Mouse (Mus musculus): ENCODE measurements around the gene Efna2. TPM values are rescaled to one million over a fixed set of nuclear protein-coding genes. Genes with fewer than 3 reads are reported as not detected.
"Not testable (repeated sequence)": the region's sequence is repeated elsewhere in the genome, so short reads cannot be mapped to it uniquely, and the experiment has no call there.

Efna2 gene
- polyA plus RNA-seq, 1 experiment from 2014 or later: 91.7 TPM

GRCm38 (mm10) chr10:80215048-80215772 is 35.9 kb downstream of the Efna2 start:
- H3K9ac ChIP-seq (ENCODE audit: low read length): peak overlapping the region; percentile 52
- DNase-seq (ENCODE audit: low spot score, missing footprints) (peak; percentile 87), ATAC-seq (ENCODE audit: low FRiP score) (peak; percentile 68; the same call in 1 of the 2 replicates)
- H3K27me3 ChIP-seq (ENCODE audit: control insufficient read depth, insufficient read depth, low read length): no peaks in the 10 kb centered on the region
- H3K36me3 ChIP-seq (ENCODE audit: control insufficient read depth, insufficient read depth, low read length): no peaks in the 10 kb centered on the region
- 9% methylated on average over 16 of the region's 16 CpGs for WGBS
- H3K27ac ChIP-seq (ENCODE audit: low read depth, low read length): peak overlapping the region; percentile 82
- H3K4me1 ChIP-seq (ENCODE audit: control insufficient read depth, insufficient read depth, low read length): peaks cover 15% of the 10 kb centered on the region
- H3K4me3 ChIP-seq (ENCODE audit: low read depth, low read length): no peak overlapping the region
- H3K9me3 ChIP-seq (ENCODE audit: control insufficient read depth, low read length): no peaks in the 10 kb centered on the region
- no peak overlapping the region for H3K4me2 ChIP-seq

- no peak for ATAC-seq (ENCODE audit: low FRiP score)
- Histone ChIP-seq H3K27me3 (ENCODE audit: control insufficient read depth, insufficient read depth, low read length) (no peaks in the 10 kb centered on the region), H3K4me3 (ENCODE audit: low read depth, low read length) (no peak overlapping the region), H3K36me3 (ENCODE audit: control insufficient read depth, insufficient read depth, low read length) (no peaks in the 10 kb centered on the region), H3K9ac (ENCODE audit: low read length) (no peak overlapping the region), H3K9me3 (ENCODE audit: control insufficient read depth, low read length) (no peaks in the 10 kb centered on the region), H3K4me1 (ENCODE audit: control insufficient read depth, insufficient read depth, low read length) (peaks cover 12% of the 10 kb centered on the region), H3K4me2 (no peak overlapping the region), H3K27ac (ENCODE audit: low read depth, low read length) (no peak overlapping the region)
- DNase-seq (ENCODE audit: low spot score, missing footprints): no peak
- 26% methylated on average over 8 of the region's 9 CpGs for WGBS
Measured at GRCm38 (mm10) chr10:80220676-80221075, 41.4 kb downstream of the Efna2 start.

GRCm38 (mm10) chr10:80223137-80223536 is 43.9 kb downstream of the Efna2 start:
- not testable (repeated sequence) for H3K4me3 ChIP-seq (ENCODE audit: low read depth, low read length); H3K36me3 ChIP-seq (ENCODE audit: control insufficient read depth, insufficient read depth, low read length); H3K27ac ChIP-seq (ENCODE audit: low read depth, low read length); ATAC-seq (ENCODE audit: low FRiP score); H3K4me2 ChIP-seq; H3K9me3 ChIP-seq (ENCODE audit: control insufficient read depth, low read length); DNase-seq (ENCODE audit: low spot score, missing footprints); H3K27me3 ChIP-seq (ENCODE audit: control insufficient read depth, insufficient read depth, low read length); H3K9ac ChIP-seq (ENCODE audit: low read length)
- H3K4me1 ChIP-seq (ENCODE audit: control insufficient read depth, insufficient read depth, low read length): peaks cover 25% of the 10 kb centered on the region
- WGBS: 92% methylated on average over 2 of the region's 2 CpGs

GRCm38 (mm10) chr10:80226071-80226415 is 46.8 kb downstream of the Efna2 start:
- WGBS: under 1% methylated on average over 14 of the region's 14 CpGs
- peaks cover 4% of the 10 kb centered on the region; the same call in 1 of the 2 replicates for H3K36me3 ChIP-seq (ENCODE audit: control insufficient read depth, insufficient read depth, low read length)
- H3K4me3 ChIP-seq (ENCODE audit: low read depth, low read length): peak overlapping the region; percentile 85
- ATAC-seq (ENCODE audit: low FRiP score) (no peak; the same call in 1 of the 2 replicates), DNase-seq (ENCODE audit: low spot score, missing footprints) (no peak)
- no peaks in the 10 kb centered on the region for H3K9me3 ChIP-seq (ENCODE audit: control insufficient read depth, low read length)
- peak overlapping the region; percentile 87 for H3K27ac ChIP-seq (ENCODE audit: low read depth, low read length)
- H3K4me1 ChIP-seq (ENCODE audit: control insufficient read depth, insufficient read depth, low read length): peaks cover 39% of the 10 kb centered on the region
- no peaks in the 10 kb centered on the region for H3K27me3 ChIP-seq (ENCODE audit: control insufficient read depth, insufficient read depth, low read length)
- H3K4me2 ChIP-seq: peak overlapping the region; percentile 82
- peak overlapping the region; percentile 58 for H3K9ac ChIP-seq (ENCODE audit: low read length)

GRCm38 (mm10) chr10:80226416-80227165 is 47.3 kb downstream of the Efna2 start, which contains the start of gene Mum1:
TSS of gene Mum1 (plus strand) at chr10:80226434.
- DNase-seq (ENCODE audit: low spot score, missing footprints): peak; percentile 99

GRCm38 (mm10) chr10:80227166-80227539 is 47.9 kb downstream of the Efna2 start:
- H3K4me1 ChIP-seq (ENCODE audit: control insufficient read depth, insufficient read depth, low read length): peaks cover 41% of the 10 kb centered on the region
- no peaks in the 10 kb centered on the region for H3K27me3 ChIP-seq (ENCODE audit: control insufficient read depth, insufficient read depth, low read length)
- peak overlapping the region; percentile 88 for H3K9ac ChIP-seq (ENCODE audit: low read length)
- WGBS: 15% methylated on average over 10 of the region's 10 CpGs
- ATAC-seq (ENCODE audit: low FRiP score): peak; percentile 12; the same call in 1 of the 2 replicates
- H3K4me2 ChIP-seq: peak overlapping the region; percentile 82
- no peaks in the 10 kb centered on the region for H3K9me3 ChIP-seq (ENCODE audit: control insufficient read depth, low read length)
- peak overlapping the region; percentile 87 for H3K27ac ChIP-seq (ENCODE audit: low read depth, low read length)
- DNase-seq (ENCODE audit: low spot score, missing footprints): peak; percentile 91
- peak overlapping the region; percentile 85 for H3K4me3 ChIP-seq (ENCODE audit: low read depth, low read length)
- peaks cover 4% of the 10 kb centered on the region; the same call in 1 of the 2 replicates for H3K36me3 ChIP-seq (ENCODE audit: control insufficient read depth, insufficient read depth, low read length)

More at GRCm38 (mm10) chr10:80226416-80227165, 47.3 kb downstream of the Efna2 start, which contains the start of gene Mum1:
- H3K9ac ChIP-seq (ENCODE audit: low read length): peak within 1 kb of the TSS; percentile 88
- H3K4me2 ChIP-seq: peak within 1 kb of the TSS; percentile 82
- H3K27me3 ChIP-seq (ENCODE audit: control insufficient read depth, insufficient read depth, low read length): no peaks in the 10 kb centered on the region
- WGBS: 0% methylated on average over 46 of the region's 75 CpGs
- peak within 1 kb of the TSS; percentile 85 for H3K4me3 ChIP-seq (ENCODE audit: low read depth, low read length)
- peaks cover 4% of the 10 kb centered on the region; the same call in 1 of the 2 replicates for H3K36me3 ChIP-seq (ENCODE audit: control insufficient read depth, insufficient read depth, low read length)
- ATAC-seq (ENCODE audit: low FRiP score): peak; percentile 98
- H3K4me1 ChIP-seq (ENCODE audit: control insufficient read depth, insufficient read depth, low read length): peaks cover 36% of the 10 kb centered on the region
- no peaks in the 10 kb centered on the region for H3K9me3 ChIP-seq (ENCODE audit: control insufficient read depth, low read length)
- H3K27ac ChIP-seq (ENCODE audit: low read depth, low read length): peak within 1 kb of the TSS; percentile 87

- H3K9ac ChIP-seq (ENCODE audit: low read length): peak overlapping the region; percentile 88
- H3K9me3 ChIP-seq (ENCODE audit: control insufficient read depth, low read length): no peaks in the 10 kb centered on the region
- peak overlapping the region; percentile 87 for H3K27ac ChIP-seq (ENCODE audit: low read depth, low read length)
- peak overlapping the region; percentile 85 for H3K4me3 ChIP-seq (ENCODE audit: low read depth, low read length)
- WGBS: 48% methylated on average over 15 of the region's 15 CpGs
- peaks cover 4% of the 10 kb centered on the region; the same call in 1 of the 2 replicates for H3K36me3 ChIP-seq (ENCODE audit: control insufficient read depth, insufficient read depth, low read length)
- H3K27me3 ChIP-seq (ENCODE audit: control insufficient read depth, insufficient read depth, low read length): no peaks in the 10 kb centered on the region
- peak overlapping the region; percentile 82 for H3K4me2 ChIP-seq
- ATAC-seq (ENCODE audit: low FRiP score): no peak
- peak; percentile 85 for DNase-seq (ENCODE audit: low spot score, missing footprints)
- peaks cover 49% of the 10 kb centered on the region for H3K4me1 ChIP-seq (ENCODE audit: control insufficient read depth, insufficient read depth, low read length)
Measured at GRCm38 (mm10) chr10:80227877-80228775, 48.8 kb downstream of the Efna2 start.

GRCm38 (mm10) chr10:80236145-80236825 is 57.0 kb downstream of the Efna2 start:
- H3K4me3 ChIP-seq (ENCODE audit: low read depth, low read length): peak overlapping the region; percentile 31; the same call in 1 of the 2 replicates
- no peaks in the 10 kb centered on the region for H3K27me3 ChIP-seq (ENCODE audit: control insufficient read depth, insufficient read depth, low read length)
- no peak overlapping the region for H3K9ac ChIP-seq (ENCODE audit: low read length)
- 93% methylated on average over 13 of the region's 13 CpGs for WGBS
- H3K4me2 ChIP-seq: peak overlapping the region; percentile 82
- no peak overlapping the region for H3K27ac ChIP-seq (ENCODE audit: low read depth, low read length)
- H3K9me3 ChIP-seq (ENCODE audit: control insufficient read depth, low read length): no peaks in the 10 kb centered on the region
- peaks cover 25% of the 10 kb centered on the region for H3K4me1 ChIP-seq (ENCODE audit: control insufficient read depth, insufficient read depth, low read length)
- no peak for ATAC-seq (ENCODE audit: low FRiP score)
- peak; percentile 82 for DNase-seq (ENCODE audit: low spot score, missing footprints)
- H3K36me3 ChIP-seq (ENCODE audit: control insufficient read depth, insufficient read depth, low read length): peaks cover 46% of the 10 kb centered on the region
